Mouse (Mus musculus) MEL (cell line): ENCODE measurements around the gene Angpt4. TPM values are rescaled to one million over a fixed set of nuclear protein-coding genes. Genes with fewer than 3 reads are reported as not detected.

ENCODE experiments used
- DNase-seq: peaks from one replicate; pipeline ENCODE4 v3.0.0; 2011; ENCODE audit warnings: low read depth, low spot score
- H3K27ac ChIP-seq: 2 replicates; pipeline ENCODE4 v1.5.1; 2012; ENCODE audit warnings: low read depth, mild to moderate bottlenecking, control low read depth, low read length, moderate library complexity; ENCODE audit not compliant: control insufficient read depth
- H3K27me3 ChIP-seq, 2 experiments: fragments of 150-350 bp in 1 of 2; sonication (generic) in 1 of 2; 2 replicates each; pipeline ENCODE4 v1.6.1; 2012; ENCODE audit warnings: low read length in 2 of 2, mild to moderate bottlenecking in 2 of 2, improper control_type of control experiment in 1 of 2, moderate library complexity in 1 of 2; ENCODE audit not compliant: insufficient read depth in 2 of 2, control insufficient read depth in 1 of 2
- H3K36me3 ChIP-seq, 2 experiments: 2 replicates each; pipeline ENCODE4 v1.6.1; 2012 to 2014; ENCODE audit warnings: low read length in 2 of 2, improper control_type of control experiment in 1 of 2, inconsistent platforms in 1 of 2, mild to moderate bottlenecking in 1 of 2; ENCODE audit not compliant: insufficient read depth in 2 of 2, control insufficient read depth in 1 of 2
- H3K4me1 ChIP-seq, 2 experiments: fragments of 150-350 bp in 1 of 2; sonication (generic) in 1 of 2; 2 replicates each; pipeline ENCODE4 v1.6.1; 2012; ENCODE audit warnings: low read length in 2 of 2, improper control_type of control experiment in 1 of 2, mild to moderate bottlenecking in 1 of 2; ENCODE audit not compliant: insufficient read depth in 2 of 2, control insufficient read depth in 1 of 2
- H3K4me3 ChIP-seq, 2 experiments: fragments of 150-350 bp in 1 of 2; sonication (generic) in 1 of 2; 2 replicates each; pipeline ENCODE4 v1.5.1; 2012; ENCODE audit warnings: low read depth in 2 of 2, low read length in 2 of 2, mild to moderate bottlenecking in 2 of 2, moderate library complexity in 2 of 2, control low read depth in 1 of 2, improper control_type of control experiment in 1 of 2; ENCODE audit not compliant: control insufficient read depth in 1 of 2, insufficient read depth in 1 of 2
- H3K79me2 ChIP-seq: 2 replicates; pipeline ENCODE4 v1.6.1; 2012; ENCODE audit warnings: mild to moderate bottlenecking, low read length, moderate library complexity; ENCODE audit not compliant: control insufficient read depth, poor library complexity, insufficient read depth
- H3K9ac ChIP-seq: 2 replicates; pipeline ENCODE4 v1.6.1; 2012; ENCODE audit warnings: low read depth, mild to moderate bottlenecking, control low read depth, low read length, moderate library complexity; ENCODE audit not compliant: control insufficient read depth, poor library complexity, severe bottlenecking
- H3K9me3 ChIP-seq: fragments of 150-350 bp; sonication (generic); replicated peaks from 2 replicates; pipeline ENCODE4 v1.6.1; 2012; ENCODE audit warnings: mild to moderate bottlenecking, low read length, improper control_type of control experiment, moderate library complexity; ENCODE audit not compliant: insufficient read depth
- BHLHE40 ChIP-seq: IDR thresholded peaks from 2 replicates; pipeline ENCODE4 v1.6.1; 2012; ENCODE audit warnings: low read depth, mild to moderate bottlenecking, inconsistent platforms, low read length, improper control_type of control experiment, borderline replicate concordance
- CHD1 ChIP-seq: IDR thresholded peaks from 2 replicates; pipeline ENCODE4 v1.6.1; 2012; ENCODE audit warnings: low read depth, mild to moderate bottlenecking, inconsistent platforms, low read length, improper control_type of control experiment
- CTCF ChIP-seq, 3 experiments: IDR thresholded peaks in 2 of 3; conservative IDR thresholded peaks in 1 of 3; 2 replicates each; pipeline ENCODE4 v1.5.1; 2011 to 2012; ENCODE audit warnings: low read length in 3 of 3, low read depth in 2 of 3, mild to moderate bottlenecking in 2 of 3, improper control_type of control experiment in 1 of 3, inconsistent platforms in 1 of 3, mixed read lengths in 1 of 3, moderate library complexity in 1 of 3; ENCODE audit not compliant: control insufficient read depth in 1 of 3, insufficient read depth in 1 of 3, poor library complexity in 1 of 3, severe bottlenecking in 1 of 3
- E2F4 ChIP-seq: IDR thresholded peaks from 2 replicates; pipeline ENCODE4 v1.6.1; 2011; ENCODE audit warnings: low read depth, low read length, improper control_type of control experiment, borderline replicate concordance
- ELF1 ChIP-seq: IDR thresholded peaks from 2 replicates; pipeline ENCODE4 v1.6.1; 2014; ENCODE audit warnings: low read depth, mild to moderate bottlenecking, inconsistent platforms, low read length, improper control_type of control experiment, moderate library complexity
- EP300 ChIP-seq, 2 experiments: IDR thresholded peaks; 2 replicates each; pipeline ENCODE4 v1.6.1; 2011; ENCODE audit warnings: improper control_type of control experiment in 2 of 2, low read length in 2 of 2, low read depth in 1 of 2, mild to moderate bottlenecking in 1 of 2
- ETS1 ChIP-seq: IDR thresholded peaks from 2 replicates; pipeline ENCODE4 v1.6.1; 2012; ENCODE audit warnings: low read depth, mild to moderate bottlenecking, inconsistent platforms, low read length, improper control_type of control experiment, moderate library complexity
- GABPA ChIP-seq: IDR thresholded peaks from 2 replicates; pipeline ENCODE4 v1.6.1; 2012; ENCODE audit warnings: low read depth, mild to moderate bottlenecking, inconsistent platforms, low read length, improper control_type of control experiment, moderate library complexity
- GATA1 ChIP-seq: IDR thresholded peaks from 2 replicates; pipeline ENCODE4 v1.6.1; 2011; ENCODE audit warnings: low read depth, low read length, improper control_type of control experiment
- HCFC1 ChIP-seq: IDR thresholded peaks from 2 replicates; pipeline ENCODE4 v1.6.1; 2012; ENCODE audit warnings: low read depth, mild to moderate bottlenecking, inconsistent platforms, low read length, improper control_type of control experiment, moderate library complexity
- JUND ChIP-seq: IDR thresholded peaks from 2 replicates; pipeline ENCODE4 v1.6.1; 2011; ENCODE audit warnings: low read depth, mild to moderate bottlenecking, improper control_type of control experiment, low read length
- KAT2A ChIP-seq: conservative IDR thresholded peaks from 2 replicates; pipeline ENCODE4 v1.6.1; 2012; ENCODE audit warnings: low read depth, low read length, improper control_type of control experiment, inconsistent platforms
- MAFK ChIP-seq: IDR thresholded peaks from 2 replicates; pipeline ENCODE4 v1.6.1; 2011; ENCODE audit warnings: low read depth, mild to moderate bottlenecking, low read length, improper control_type of control experiment, borderline replicate concordance
- MAX ChIP-seq: IDR thresholded peaks from 2 replicates; pipeline ENCODE4 v1.6.1; 2011; ENCODE audit warnings: low read length, improper control_type of control experiment
- MAZ ChIP-seq: IDR thresholded peaks from 2 replicates; pipeline ENCODE4 v1.6.1; 2012; ENCODE audit warnings: low read depth, mild to moderate bottlenecking, inconsistent platforms, low read length, improper control_type of control experiment
- MXI1 ChIP-seq: IDR thresholded peaks from 2 replicates; pipeline ENCODE4 v1.6.1; 2011; ENCODE audit warnings: mild to moderate bottlenecking, low read depth, low read length, improper control_type of control experiment
- MYB ChIP-seq: IDR thresholded peaks from 2 replicates; pipeline ENCODE4 v1.6.1; 2011; ENCODE audit warnings: mild to moderate bottlenecking, low read depth, low read length, improper control_type of control experiment
- MYC ChIP-seq: IDR thresholded peaks from 2 replicates; pipeline ENCODE4 v1.6.1; 2011; ENCODE audit warnings: low read depth, mild to moderate bottlenecking, low read length, improper control_type of control experiment, moderate library complexity
- NRF1 ChIP-seq: IDR thresholded peaks from 2 replicates; pipeline ENCODE4 v1.6.1; 2014; ENCODE audit warnings: low read depth, mild to moderate bottlenecking, inconsistent platforms, low read length, improper control_type of control experiment, moderate library complexity; ENCODE audit not compliant: poor library complexity, insufficient read depth, severe bottlenecking
- POLR2A ChIP-seq, 2 experiments: IDR thresholded peaks; 2 replicates each; pipeline ENCODE4 v1.6.1; 2011 to 2012; ENCODE audit warnings: low read length in 2 of 2, mild to moderate bottlenecking in 2 of 2, control low read depth in 1 of 2, improper control_type of control experiment in 1 of 2, low read depth in 1 of 2, moderate library complexity in 1 of 2; ENCODE audit not compliant: control insufficient read depth in 1 of 2, insufficient read depth in 1 of 2, poor library complexity in 1 of 2
- POLR2AphosphoS2 ChIP-seq: IDR thresholded peaks from 2 replicates; pipeline ENCODE4 v1.6.1; 2011; ENCODE audit warnings: low read length, improper control_type of control experiment
- POLR2AphosphoS5 ChIP-seq: IDR thresholded peaks from 2 replicates; pipeline ENCODE4 v1.6.1; 2012; ENCODE audit warnings: low read depth, borderline replicate concordance, mild to moderate bottlenecking, inconsistent platforms, low read length, moderate library complexity, mixed read lengths
- RAD21 ChIP-seq: IDR thresholded peaks from 2 replicates; pipeline ENCODE4 v1.6.1; 2011; ENCODE audit warnings: mild to moderate bottlenecking, low read depth, low read length, improper control_type of control experiment
- RCOR1 ChIP-seq: IDR thresholded peaks from 2 replicates; pipeline ENCODE4 v1.6.1; 2012; ENCODE audit warnings: low read depth, mild to moderate bottlenecking, inconsistent platforms, low read length, improper control_type of control experiment
- TAL1 ChIP-seq: IDR thresholded peaks from 2 replicates; pipeline ENCODE4 v1.6.1; 2012; ENCODE audit warnings: mild to moderate bottlenecking, inconsistent platforms, low read length, moderate library complexity, mixed read lengths
- TBP ChIP-seq: IDR thresholded peaks from 2 replicates; pipeline ENCODE4 v1.8.0; 2011; ENCODE audit warnings: low read depth, low read length, improper control_type of control experiment
- TCF12 ChIP-seq: IDR thresholded peaks from 2 replicates; pipeline ENCODE4 v1.6.1; 2014; ENCODE audit warnings: low read depth, mild to moderate bottlenecking, inconsistent platforms, low read length, improper control_type of control experiment, moderate library complexity
- UBTF ChIP-seq: IDR thresholded peaks from 2 replicates; pipeline ENCODE4 v1.6.1; 2012; ENCODE audit warnings: low read depth, mild to moderate bottlenecking, inconsistent platforms, low read length, improper control_type of control experiment, moderate library complexity, borderline replicate concordance; ENCODE audit not compliant: insufficient read depth
- USF1 ChIP-seq: IDR thresholded peaks from 2 replicates; pipeline ENCODE4 v1.6.1; 2014; ENCODE audit warnings: low read depth, mild to moderate bottlenecking, inconsistent platforms, low read length, improper control_type of control experiment, moderate library complexity
- USF2 ChIP-seq, 2 experiments: IDR thresholded peaks; 2 replicates each; pipeline ENCODE4 v1.6.1; 2011 to 2012; ENCODE audit warnings: improper control_type of control experiment in 2 of 2, low read length in 2 of 2, borderline replicate concordance in 1 of 2, inconsistent platforms in 1 of 2, low read depth in 1 of 2, mild to moderate bottlenecking in 1 of 2; ENCODE audit not compliant: insufficient read depth in 1 of 2
- ZC3H11A ChIP-seq: IDR thresholded peaks from 2 replicates; pipeline ENCODE4 v1.6.1; 2012; ENCODE audit warnings: low read depth, mild to moderate bottlenecking, inconsistent platforms, low read length, improper control_type of control experiment
- ZKSCAN1 ChIP-seq: IDR thresholded peaks from 2 replicates; pipeline ENCODE4 v1.6.1; 2012; ENCODE audit warnings: low read depth, mild to moderate bottlenecking, inconsistent platforms, low read length, improper control_type of control experiment, moderate library complexity
- ZMIZ1 ChIP-seq: IDR thresholded peaks from 2 replicates; pipeline ENCODE4 v1.6.1; 2012; ENCODE audit warnings: low read depth, mild to moderate bottlenecking, inconsistent platforms, low read length, improper control_type of control experiment, moderate library complexity
- polyA plus RNA-seq, 2 experiments: library from polyadenylated mRNA; stranded (reverse) in 1 of 2; unstranded in 1 of 2; fragments of >175 nt in 1 of 2; fragments of >200 nt in 1 of 2; gene quantifications; 2 replicates each; pipeline versions ENCODE4 v1.2.1 to v1.2.4; 2012; ENCODE audit warnings: low replicate concordance in 2 of 2, low read depth in 1 of 2; ENCODE audit not compliant: insufficient read length in 2 of 2, insufficient read depth in 1 of 2, missing spikeins in 1 of 2
- total RNA-seq: library from RNA; depleted of rRNA; stranded (reverse); fragments of 300-350 nt; gene quantifications from 2 replicates; pipeline ENCODE4 v1.2.3, GENCODE M21; 2012

The Angpt4 gene
- total and polyA plus RNA-seq, 3 experiments, result not detected

DNA sequence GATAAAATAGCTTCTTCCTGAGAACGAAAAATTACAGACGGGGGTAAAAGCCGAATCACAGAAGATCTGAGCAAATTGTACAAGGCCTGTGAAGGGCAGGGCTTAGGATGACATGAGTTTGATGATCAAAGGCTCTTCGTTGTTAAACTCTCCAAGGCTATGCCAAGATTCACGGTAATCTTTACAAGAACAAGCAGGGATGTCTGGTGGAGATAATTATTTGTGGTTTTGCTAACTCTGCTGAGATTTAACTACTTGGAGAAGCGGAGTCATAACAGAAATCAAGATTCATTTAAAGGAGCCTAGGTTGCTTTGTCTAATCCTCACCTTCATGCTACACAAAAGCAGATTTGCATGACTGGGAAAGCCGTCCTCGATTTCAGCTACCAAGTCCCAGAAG is 75.9 kb downstream of the Angpt4 start:
- Histone ChIP-seq H3K36me3 (no peaks in the 10 kb centered on the region), H3K4me3 (no peak overlapping the region), H3K9ac (no peak overlapping the region), H3K79me2 (no peaks in the 10 kb centered on the region), H3K4me1 (no peaks in the 10 kb centered on the region), H3K27me3 (peaks cover 10 to 15% of the 10 kb centered on the region in 2 experiments), H3K9me3 (no peaks in the 10 kb centered on the region), H3K27ac (no peak overlapping the region)
- TF ChIP-seq ZMIZ1 (no peak), ELF1 (no peak), USF1 (no peak), MYB (no peak), CTCF (IDR thresholded peaks at IDR 0.05 in 2 of 3, conservative IDR thresholded peaks at IDR 0.05 in 1 of 3; ENCODE audit: control insufficient read depth in 1 of 3, insufficient read depth in 1 of 3, low read depth in 2 of 3, low read length in 3 of 3, poor library complexity in 1 of 3, severe bottlenecking in 1 of 3) (no peak), MAZ (no peak), USF2 (IDR thresholded peaks at IDR 0.05; ENCODE audit: borderline replicate concordance in 1 of 2, insufficient read depth in 1 of 2, low read depth in 1 of 2, low read length in 2 of 2) (no peak), POLR2AphosphoS2 (no peak), E2F4 (no peak), ZC3H11A (no peak), GABPA (no peak), GATA1 (peak; percentile 63), TAL1 (peak; percentile 53), MYC (no peak), MAX (no peak), HCFC1 (no peak), MAFK (no peak; the same call in 1 of the 2 replicates), ETS1 (no peak), BHLHE40 (no peak), MXI1 (peak; percentile 37; the same call in 1 of the 2 replicates), POLR2AphosphoS5 (no peak), KAT2A (no peak), EP300 (IDR thresholded peaks at IDR 0.05; ENCODE audit: low read depth in 1 of 2, low read length in 2 of 2) (peak in 1 of 2 experiments; percentile 48; a peak in 1 of 4 replicates), TCF12 (peak; percentile 86), RCOR1 (peak; percentile 99), RAD21 (no peak), UBTF (no peak), CHD1 (no peak), TBP (no peak), ZKSCAN1 (no peak), NRF1 (no peak), JUND (no peak), POLR2A (IDR thresholded peaks at IDR 0.05; ENCODE audit: control insufficient read depth in 1 of 2, insufficient read depth in 1 of 2, low read depth in 1 of 2, low read length in 2 of 2, poor library complexity in 1 of 2) (no peak)
- peak; percentile 45 for DNase-seq
